Mouse (Mus musculus) cortical plate, adult 2 months (tissue): ENCODE measurements around the gene Bst1.
A peak's percentile ranks its signal among the peaks of the same experiment; 100 is the strongest.

Experiments used
- CTCF ChIP-seq: fragments of 200-500 bp; IDR thresholded peaks from 2 replicates; pipeline ENCODE4 v1.5.1; 2011; ENCODE audit warnings: mild to moderate bottlenecking, control low read depth, low read length; ENCODE audit not compliant: insufficient read depth; ENCODE audit errors: extremely low read depth
- POLR2A ChIP-seq: fragments of 200-500 bp; IDR thresholded peaks from 2 replicates; pipeline ENCODE4 v1.6.1; 2011; ENCODE audit warnings: mild to moderate bottlenecking, low read length, control low read depth; ENCODE audit not compliant: insufficient read depth; ENCODE audit errors: extremely low read depth

DNA sequence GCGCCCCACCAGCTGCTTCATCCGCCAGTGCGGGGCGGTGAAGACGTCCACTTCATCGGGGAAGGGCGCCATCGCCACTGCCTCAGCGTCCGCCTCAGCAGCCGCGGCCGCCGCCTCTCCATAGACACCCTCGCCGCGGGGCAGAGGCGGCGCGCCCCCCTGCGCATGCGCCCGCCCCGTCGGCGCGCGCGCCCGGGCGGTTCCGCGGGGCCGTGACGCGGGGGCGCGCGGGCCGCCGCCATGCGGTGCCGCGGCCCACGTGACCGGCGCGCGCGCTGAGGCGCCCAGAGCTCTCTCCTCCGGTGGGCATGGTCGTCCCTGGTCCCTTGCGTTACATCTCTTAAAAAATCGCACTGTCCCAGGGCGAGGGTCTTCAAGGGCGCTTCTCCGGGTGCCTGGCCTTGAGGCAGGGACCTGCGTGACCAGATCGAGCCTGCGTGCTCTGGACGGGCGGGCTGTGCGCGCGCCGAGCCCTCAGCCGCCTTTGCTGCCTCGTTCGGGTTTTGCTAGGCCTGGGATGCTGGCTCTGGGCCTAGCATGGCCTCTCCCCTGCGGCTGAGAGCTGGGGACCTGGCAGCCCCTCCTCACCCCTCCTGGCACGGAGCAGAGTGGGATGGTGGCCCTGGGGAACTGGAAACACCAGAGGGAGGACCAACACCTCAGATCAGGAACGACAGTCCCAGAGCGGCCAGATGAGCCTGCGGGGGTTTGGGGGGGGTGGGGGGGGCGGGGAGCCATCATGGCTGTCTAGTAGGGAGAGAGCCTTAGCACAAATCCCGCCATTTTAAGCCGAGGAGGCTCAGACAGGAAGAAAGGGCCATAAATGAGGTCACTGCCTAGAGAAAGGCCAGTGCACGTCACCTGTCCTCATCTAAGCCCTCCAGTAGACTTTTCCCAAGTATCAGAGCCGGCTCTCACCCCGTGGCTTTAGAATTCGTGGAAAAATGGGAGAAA is 36.4 kb upstream of the Bst1 start:
- TF ChIP-seq CTCF, result no peak
- peak; percentile 86 for TF ChIP-seq POLR2A
